Mouse (Mus musculus) limb, embryonic 11.5 days (tissue): ENCODE measurements at regions not wholly inside any gene's neighbourhood (a gene's known extent, or its start where the extent isn't known, plus 50 kb on each side); places are given as distances from the start of the nearest gene placed in this dataset.

Experiments
- ATAC-seq: fragments of 200-750 bp; cut with Nextera tagmentation; 2 replicates; pipeline ENCODE4 v1.8.0; 2017; ENCODE audit warnings: low read depth; ENCODE audit not compliant: insufficient number of reproducible peaks, low FRiP score, low TSS enrichment
- DNase-seq: peaks from one replicate; pipeline ENCODE4 v3.0.0-alpha.2; 2015; ENCODE audit warnings: low spot score
- H3K27ac ChIP-seq: fragments of 300-500 bp; sonication (generic); replicated peaks from 2 replicates; pipeline ENCODE4 v1.5.1; 2014; ENCODE audit warnings: low read depth, mild to moderate bottlenecking, low read length
- H3K27me3 ChIP-seq: fragments of 300-500 bp; sonication (generic); 2 replicates; pipeline ENCODE4 v1.6.1; 2014; ENCODE audit warnings: mild to moderate bottlenecking, low read length, mixed read lengths; ENCODE audit not compliant: control insufficient read depth, insufficient read depth
- H3K36me3 ChIP-seq: fragments of 300-500 bp; sonication (generic); 2 replicates; pipeline ENCODE4 v1.6.1; 2014; ENCODE audit warnings: mild to moderate bottlenecking, low read length, moderate library complexity, mixed read lengths; ENCODE audit not compliant: control insufficient read depth, insufficient read depth
- H3K4me1 ChIP-seq: fragments of 300-500 bp; sonication (generic); 2 replicates; pipeline ENCODE4 v1.6.1; 2014; ENCODE audit warnings: low read length, mixed read lengths; ENCODE audit not compliant: control insufficient read depth, insufficient read depth
- H3K4me2 ChIP-seq: fragments of 300-500 bp; sonication (generic); 2 replicates; pipeline ENCODE4 v1.6.1; 2014; ENCODE audit warnings: low read depth, mild to moderate bottlenecking, moderate library complexity; ENCODE audit not compliant: severe bottlenecking
- H3K4me3 ChIP-seq: fragments of 300-500 bp; sonication (generic); 2 replicates; pipeline ENCODE4 v1.5.1; 2014; ENCODE audit warnings: low read depth, low read length
- H3K9ac ChIP-seq: fragments of 300-500 bp; sonication (generic); 2 replicates; pipeline ENCODE4 v1.6.1; 2014; ENCODE audit warnings: mild to moderate bottlenecking, low read length
- H3K9me3 ChIP-seq: fragments of 300-500 bp; sonication (generic); 2 replicates; pipeline ENCODE4 v1.6.1; 2016; ENCODE audit warnings: low read length; ENCODE audit not compliant: control insufficient read depth
- WGBS: fragments of 180-500 bp; shearing (Covaris S2); extraction: QIAGEN DNeasy Blood & Tissue Kit; methylation state at CpG from one replicate; pipeline ENCODE4 v1.1.7; 2014; 5-methylcytosine and 5-hydroxymethylcytosine counted together

GRCm38 (mm10) chr1:35452441-35453107 is 602.8 kb downstream of the Plekhb2 start:
- Histone ChIP-seq H3K36me3 (no peaks in the 10 kb centered on the region), H3K9me3 (no peaks in the 10 kb centered on the region), H3K27me3 (no peaks in the 10 kb centered on the region), H3K4me1 (no peaks in the 10 kb centered on the region), H3K4me3 (no peak overlapping the region), H3K27ac (no peak overlapping the region), H3K4me2 (no peak overlapping the region), H3K9ac (no peak overlapping the region)
- ATAC-seq = no peak
- DNase-seq = no peak
- WGBS = 85% methylated on average over 19 of the region's 19 CpGs

DNA sequence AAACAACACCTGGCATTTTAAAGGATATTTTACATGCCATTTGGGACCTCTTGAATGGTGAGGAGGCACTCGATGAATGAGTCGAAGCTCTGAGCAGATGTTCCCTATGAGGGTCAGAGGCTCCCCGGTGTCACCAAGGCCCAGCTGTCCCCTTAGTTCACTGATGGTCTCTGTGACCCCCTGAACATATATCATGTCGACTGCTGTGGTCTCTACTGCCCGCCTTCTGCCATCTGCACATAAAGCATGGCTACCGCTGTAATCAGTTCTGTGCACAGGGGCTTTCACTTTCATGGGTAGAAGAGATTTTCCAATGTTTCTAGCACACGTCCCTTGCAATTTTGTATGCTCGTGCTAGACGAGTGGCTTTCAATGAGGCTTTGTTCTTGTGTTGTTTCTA is 607.8 kb downstream of the Plekhb2 start:
- WGBS = 75% methylated on average over 9 of the region's 9 CpGs

DNA sequence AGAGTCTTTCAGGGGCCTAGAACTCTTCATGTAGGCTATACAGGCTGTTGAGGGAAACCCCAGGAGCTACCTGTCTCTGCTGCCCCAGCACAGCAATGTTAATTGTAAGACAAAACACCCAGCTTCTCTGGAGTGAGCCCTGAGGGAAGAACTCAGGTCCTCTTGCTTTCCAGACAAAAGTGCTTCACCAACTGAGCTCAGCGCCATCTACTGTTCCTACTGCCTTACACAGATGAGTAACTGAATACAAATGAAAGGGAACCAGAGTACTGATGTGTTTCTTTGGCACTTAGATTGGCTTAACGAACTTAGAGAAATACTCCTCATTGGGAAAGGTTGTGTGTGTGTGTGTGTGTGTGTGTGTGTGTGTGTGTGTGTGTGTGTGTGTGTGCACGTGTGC is 603.1 kb upstream of the Hs6st1 start:
- WGBS = 47% methylated on average over 3 of the region's 3 CpGs
- no peaks in the 10 kb centered on the region for H3K4me1 ChIP-seq
- no peak for ATAC-seq
- H3K27ac ChIP-seq = no peak overlapping the region
- H3K36me3 ChIP-seq = no peaks in the 10 kb centered on the region
- H3K27me3 ChIP-seq = no peaks in the 10 kb centered on the region
- no peak for DNase-seq
- no peak overlapping the region for H3K4me2 ChIP-seq
- H3K9me3 ChIP-seq = no peaks in the 10 kb centered on the region
- H3K9ac ChIP-seq = no peak overlapping the region
- no peak overlapping the region for H3K4me3 ChIP-seq

More for the DNA sequence above, 607.8 kb downstream of the Plekhb2 start:
- Histone ChIP-seq H3K4me3 (no peak overlapping the region), H3K9ac (no peak overlapping the region), H3K4me2 (no peak overlapping the region), H3K27ac (no peak overlapping the region), H3K36me3 (no peaks in the 10 kb centered on the region), H3K4me1 (no peaks in the 10 kb centered on the region), H3K9me3 (no peaks in the 10 kb centered on the region), H3K27me3 (no peaks in the 10 kb centered on the region)
- ATAC-seq = no peak
- DNase-seq = no peak

DNA sequence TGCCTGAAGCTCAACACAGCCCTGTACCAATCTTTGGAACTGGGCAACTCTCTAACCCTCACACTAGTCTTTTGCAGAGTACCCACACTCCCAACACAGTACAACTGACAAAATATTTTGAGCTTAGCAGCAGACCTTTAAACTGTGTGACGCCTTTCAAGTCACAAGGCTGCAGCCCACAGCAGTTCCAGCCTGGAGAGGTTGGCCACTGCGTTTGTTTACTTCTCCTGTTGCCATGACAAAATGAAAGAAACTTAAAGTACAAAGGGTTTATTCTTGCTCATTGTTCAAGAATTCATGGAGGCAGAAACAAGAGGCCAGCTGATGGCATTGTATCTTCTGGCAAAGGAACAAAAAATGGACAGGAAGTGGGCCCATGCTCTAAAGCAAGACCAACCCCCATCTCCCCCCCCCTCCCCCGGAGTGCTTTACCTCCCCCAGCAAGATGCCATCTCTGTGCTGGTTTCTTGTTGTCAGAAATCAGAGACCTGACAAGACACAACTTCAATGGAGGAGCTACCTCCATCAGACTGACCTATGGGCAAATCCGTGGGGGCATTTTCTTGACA is 598.9 kb upstream of the Hs6st1 start:
- no peak overlapping the region for H3K9ac ChIP-seq
- H3K4me2 ChIP-seq = no peak overlapping the region
- DNase-seq = no peak
- no peak overlapping the region for H3K27ac ChIP-seq
- 82% methylated on average over 4 of the region's 4 CpGs for WGBS
- no peaks in the 10 kb centered on the region for H3K4me1 ChIP-seq
- H3K4me3 ChIP-seq = no peak overlapping the region
- H3K36me3 ChIP-seq = no peaks in the 10 kb centered on the region
- ATAC-seq = no peak
- no peaks in the 10 kb centered on the region for H3K27me3 ChIP-seq
- H3K9me3 ChIP-seq = peaks cover 3% of the 10 kb centered on the region; the same call in 1 of the 2 replicates

GRCm38 (mm10) chr1:35478262-35478661 is 589.9 kb upstream of the Hs6st1 start:
- H3K9me3 ChIP-seq = peaks cover 5% of the 10 kb centered on the region; the same call in 1 of the 2 replicates
- no peak overlapping the region for H3K27ac ChIP-seq
- DNase-seq (no peak), ATAC-seq (no peak)
- WGBS = 92% methylated on average over 1 of the region's 1 CpGs
- no peaks in the 10 kb centered on the region for H3K36me3 ChIP-seq
- no peak overlapping the region for H3K4me2 ChIP-seq
- no peak overlapping the region for H3K9ac ChIP-seq
- H3K27me3 ChIP-seq = no peaks in the 10 kb centered on the region
- H3K4me3 ChIP-seq = no peak overlapping the region
- H3K4me1 ChIP-seq = no peaks in the 10 kb centered on the region

DNA sequence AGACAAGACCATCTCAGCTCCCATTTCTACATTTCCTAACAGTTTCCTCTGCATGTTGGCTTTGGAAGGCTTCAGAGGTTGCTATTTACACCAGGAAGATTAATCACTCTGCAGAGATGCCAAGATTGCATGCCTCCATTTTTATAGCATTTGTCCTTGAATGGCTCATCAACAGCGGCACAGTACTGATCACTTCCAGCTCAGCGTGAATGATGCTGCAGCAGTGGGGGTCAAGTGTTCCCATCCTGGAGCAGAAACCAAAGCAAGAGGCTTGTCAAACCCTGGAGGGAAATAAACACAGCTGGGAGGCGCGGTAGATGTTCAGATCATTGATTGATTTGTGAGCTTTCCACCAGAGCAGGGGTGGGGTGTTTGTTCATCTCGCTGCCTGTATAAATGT is 572.2 kb upstream of the Hs6st1 start:
- Histone ChIP-seq H3K27me3 (no peaks in the 10 kb centered on the region), H3K9ac (no peak overlapping the region), H3K27ac (no peak overlapping the region), H3K4me1 (no peaks in the 10 kb centered on the region), H3K9me3 (no peaks in the 10 kb centered on the region), H3K4me2 (no peak overlapping the region), H3K36me3 (no peaks in the 10 kb centered on the region), H3K4me3 (no peak overlapping the region)
- WGBS = 75% methylated on average over 5 of the region's 5 CpGs
- ATAC-seq (no peak), DNase-seq (no peak)

- Histone ChIP-seq H3K4me3 (no peak overlapping the region), H3K27ac (no peak overlapping the region), H3K36me3 (no peaks in the 10 kb centered on the region), H3K4me1 (no peaks in the 10 kb centered on the region), H3K9me3 (no peaks in the 10 kb centered on the region), H3K9ac (no peak overlapping the region), H3K27me3 (no peaks in the 10 kb centered on the region), H3K4me2 (no peak overlapping the region)
- 86% methylated on average over 5 of the region's 5 CpGs for WGBS
- no peak for ATAC-seq
- no peak for DNase-seq
Measured at GRCm38 (mm10) chr1:35522951-35523350, 545.2 kb upstream of the Hs6st1 start.

- Histone ChIP-seq H3K27me3 (no peaks in the 10 kb centered on the region), H3K4me2 (no peak overlapping the region), H3K36me3 (no peaks in the 10 kb centered on the region), H3K9ac (no peak overlapping the region), H3K9me3 (no peaks in the 10 kb centered on the region), H3K4me3 (no peak overlapping the region), H3K4me1 (no peaks in the 10 kb centered on the region), H3K27ac (no peak overlapping the region)
- DNase-seq (no peak), ATAC-seq (no peak)
- 53% methylated on average over 2 of the region's 2 CpGs for WGBS
Measured at GRCm38 (mm10) chr1:35523790-35524362, 544.3 kb upstream of the Hs6st1 start.
